Mouse (Mus musculus) midbrain, embryonic 11.5 days (tissue): ENCODE measurements around the gene Gm20721. TPM values are rescaled to one million over a fixed set of nuclear protein-coding genes. Genes with fewer than 3 reads are reported as not detected.

Experiments
- ATAC-seq: fragments of 200-750 bp; cut with Nextera tagmentation; 2 replicates; pipeline ENCODE4 v1.8.0; 2017; ENCODE audit warnings: moderate TSS enrichment, moderate library complexity; ENCODE audit not compliant: low FRiP score
- DNase-seq: peaks from one replicate; pipeline ENCODE4 v3.0.0; 2015; ENCODE audit warnings: low spot score; ENCODE audit errors: missing footprints
- H3K27ac ChIP-seq: fragments of 300-500 bp; sonication (generic); 2 replicates; pipeline ENCODE4 v1.5.1; 2014; ENCODE audit warnings: low read depth, low read length
- H3K27me3 ChIP-seq: fragments of 300-500 bp; sonication (generic); 2 replicates; pipeline ENCODE4 v1.6.1; 2014; ENCODE audit warnings: mild to moderate bottlenecking, low read length, moderate library complexity, mixed read lengths; ENCODE audit not compliant: control insufficient read depth, insufficient read depth
- H3K36me3 ChIP-seq: fragments of 300-500 bp; sonication (generic); 2 replicates; pipeline ENCODE4 v1.6.1; 2014; ENCODE audit warnings: mild to moderate bottlenecking, low read length, moderate library complexity, mixed read lengths; ENCODE audit not compliant: control insufficient read depth, insufficient read depth
- H3K4me1 ChIP-seq: fragments of 300-500 bp; sonication (generic); 2 replicates; pipeline ENCODE4 v1.6.1; 2014; ENCODE audit warnings: low read length; ENCODE audit not compliant: control insufficient read depth, insufficient read depth
- H3K4me2 ChIP-seq: fragments of 300-500 bp; sonication (generic); 2 replicates; pipeline ENCODE4 v1.6.1; 2014; ENCODE audit warnings: mild to moderate bottlenecking, moderate library complexity
- H3K4me3 ChIP-seq: fragments of 300-500 bp; sonication (generic); 2 replicates; pipeline ENCODE4 v1.5.1; 2014; ENCODE audit warnings: low read depth, low read length
- H3K9ac ChIP-seq: fragments of 300-500 bp; sonication (generic); 2 replicates; pipeline ENCODE4 v1.6.1; 2014; ENCODE audit warnings: low read length
- H3K9me3 ChIP-seq: fragments of 300-500 bp; sonication (generic); 2 replicates; pipeline ENCODE4 v1.6.1; 2016; ENCODE audit warnings: low read length; ENCODE audit not compliant: control insufficient read depth
- WGBS: fragments of 180-500 bp; shearing (Covaris S2); extraction: QIAGEN DNeasy Blood & Tissue Kit; methylation state at CpG from one replicate; pipeline ENCODE4 v1.1.7; 2014; 5-methylcytosine and 5-hydroxymethylcytosine counted together
- polyA plus RNA-seq: library from polyadenylated mRNA; unstranded; fragments of >200 nt; fragmentation: Nextera tagmentation; extraction: Ambion mirVana; gene quantifications from 2 replicates; pipeline ENCODE4 v1.2.1, GENCODE M21; 2014

Gm20721 gene
- polyA plus RNA-seq, 1 experiment from 2014 or later = 9.5 TPM

DNA sequence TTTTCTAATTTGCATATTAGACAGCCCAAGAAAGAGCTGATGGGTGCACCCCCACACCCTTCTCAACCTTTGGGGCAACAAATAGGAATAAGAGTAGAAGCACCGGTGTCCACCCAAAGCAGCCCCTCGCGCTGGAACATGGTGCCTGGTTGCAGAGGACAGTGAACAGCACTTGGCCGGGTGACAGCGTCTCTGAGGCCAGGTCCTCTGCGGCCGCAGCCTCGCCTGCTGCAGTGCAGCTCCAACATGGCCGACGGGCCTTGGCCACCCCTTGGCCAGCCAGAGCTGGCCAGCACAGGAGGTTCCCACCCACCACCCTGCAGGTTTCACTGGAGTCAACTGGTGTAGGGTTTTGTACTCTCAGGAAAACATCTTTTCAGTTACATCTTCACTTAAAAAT is 12.1 kb downstream of the Gm20721 start:
- Histone ChIP-seq H3K27me3 (no peaks in the 10 kb centered on the region), H3K4me3 (no peak overlapping the region), H3K27ac (no peak overlapping the region), H3K4me2 (no peak overlapping the region), H3K4me1 (peaks cover 36% of the 10 kb centered on the region), H3K9me3 (no peaks in the 10 kb centered on the region), H3K9ac (no peak overlapping the region), H3K36me3 (no peaks in the 10 kb centered on the region)
- DNase-seq (no peak), ATAC-seq (no peak)
- 84% methylated on average over 10 of the region's 10 CpGs for WGBS

DNA sequence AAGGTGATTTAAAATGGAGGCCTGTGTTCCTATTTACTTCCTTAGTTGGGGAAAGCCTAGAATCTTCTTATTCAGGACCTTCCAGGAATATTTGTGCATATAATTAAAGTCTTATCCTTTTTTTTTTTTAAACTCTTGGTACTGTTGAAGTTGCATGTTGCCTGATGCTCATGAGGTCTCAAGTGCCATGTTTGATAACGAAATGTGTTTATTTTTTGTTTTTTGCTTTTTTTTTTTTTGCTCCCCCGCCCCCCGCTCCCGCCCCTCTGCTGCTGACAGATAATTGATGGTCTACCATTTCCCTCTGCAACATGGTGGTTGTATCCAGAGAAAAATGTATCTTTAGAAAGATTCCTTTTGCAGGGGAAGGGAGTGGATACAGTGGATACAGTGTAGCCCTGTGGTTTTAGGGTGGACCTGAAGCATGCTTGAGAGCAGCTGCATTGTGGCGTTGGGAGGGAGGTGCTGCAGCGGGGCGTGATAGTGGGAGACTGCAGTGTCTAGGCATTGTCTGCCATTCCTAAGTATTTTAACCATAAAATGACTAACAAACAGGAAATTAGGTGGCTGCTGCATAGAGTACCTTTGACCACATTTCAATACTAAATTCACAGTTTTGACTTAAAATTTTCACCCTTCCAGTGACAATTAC is 13.1 kb downstream of the Gm20721 start:
- 74% methylated on average over 7 of the region's 7 CpGs for WGBS
- ATAC-seq = no peak
- peaks cover 43% of the 10 kb centered on the region for H3K4me1 ChIP-seq
- H3K4me2 ChIP-seq = no peak overlapping the region
- DNase-seq = no peak
- H3K27me3 ChIP-seq = no peaks in the 10 kb centered on the region
- no peaks in the 10 kb centered on the region for H3K36me3 ChIP-seq
- H3K4me3 ChIP-seq = no peak overlapping the region
- no peak overlapping the region for H3K9ac ChIP-seq
- H3K9me3 ChIP-seq = no peaks in the 10 kb centered on the region
- H3K27ac ChIP-seq = no peak overlapping the region

DNA sequence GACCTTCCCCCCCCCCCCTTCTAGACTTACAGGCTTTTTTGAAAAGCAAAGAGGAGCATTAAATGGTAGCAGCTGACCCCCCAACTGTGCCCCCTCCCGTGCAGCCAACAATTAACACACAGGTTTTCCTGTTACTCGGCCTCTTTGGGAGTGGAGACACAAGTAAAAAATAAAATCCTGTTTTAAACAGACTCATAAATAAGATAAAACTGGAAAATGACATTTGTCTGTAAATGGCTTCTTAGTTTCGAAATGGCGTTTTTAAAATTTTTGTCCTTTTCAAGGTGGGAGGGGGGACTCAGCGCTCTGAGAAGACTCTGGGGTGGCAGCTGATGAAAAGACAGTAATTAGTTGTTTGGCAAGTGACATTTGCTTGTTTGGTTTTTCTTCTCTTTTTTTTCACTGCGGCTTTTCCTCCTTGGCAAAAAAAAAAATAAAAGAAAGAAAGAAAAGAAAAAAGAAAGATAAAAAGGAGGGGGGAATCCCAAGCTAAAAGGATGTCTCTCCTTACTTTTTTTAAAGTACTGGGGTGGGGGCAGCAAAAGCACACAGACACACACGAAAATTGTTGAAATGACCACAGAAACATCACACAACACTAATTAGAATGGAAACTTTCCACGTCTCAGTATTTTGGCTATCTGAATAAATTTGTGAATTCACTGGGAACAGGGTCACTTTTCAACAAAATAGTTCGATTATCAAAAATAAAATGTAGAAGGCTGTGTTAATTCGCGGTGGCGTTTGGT is 15.1 kb downstream of the Gm20721 start:
- Histone ChIP-seq H3K9me3 (peaks cover 2% of the 10 kb centered on the region; the same call in 1 of the 2 replicates), H3K27me3 (0 out of 2 replicates have a peak, but pooled peaks cover 3% of the 10 kb centered on the region), H3K4me3 (peak overlapping the region; percentile 96), H3K4me1 (peaks cover 44% of the 10 kb centered on the region), H3K4me2 (peak overlapping the region; percentile 60), H3K9ac (peak overlapping the region; percentile 99), H3K36me3 (no peaks in the 10 kb centered on the region), H3K27ac (no peak overlapping the region)
- 20% methylated on average over 12 of the region's 12 CpGs for WGBS
- ATAC-seq (no peak), DNase-seq (peak; percentile 89)

DNA sequence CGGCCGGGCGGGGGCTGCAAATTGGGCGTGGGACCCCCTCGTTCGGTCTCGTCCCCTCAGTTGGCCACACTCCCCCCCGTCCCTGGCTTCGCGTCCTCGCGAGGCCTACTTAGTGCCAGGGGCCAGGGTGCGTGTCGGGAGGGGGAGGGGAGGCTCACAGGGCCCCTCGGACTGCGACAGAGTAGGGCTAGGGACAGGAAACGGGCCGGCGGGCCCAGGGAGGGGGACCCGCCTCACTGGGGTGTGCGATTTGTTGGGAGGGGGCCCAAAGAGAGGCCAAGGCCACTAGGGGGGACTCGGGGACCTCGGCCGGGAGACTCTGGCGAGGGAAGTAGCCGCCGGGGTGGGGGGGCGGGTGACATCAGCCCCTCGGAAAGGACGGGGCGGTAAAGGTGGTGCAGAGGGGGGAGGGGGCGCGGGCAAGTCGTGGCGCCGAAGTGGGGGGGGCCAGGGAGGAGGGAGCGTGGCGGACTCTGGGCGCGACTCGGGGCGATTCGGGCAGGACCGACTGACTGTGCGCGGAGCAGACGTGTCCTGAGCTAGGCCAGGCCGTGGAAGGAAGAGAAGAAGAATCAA is 15.8 kb downstream of the Gm20721 start:
- Histone ChIP-seq H3K4me2 (peak overlapping the region; percentile 60), H3K36me3 (no peaks in the 10 kb centered on the region), H3K27me3 (0 out of 2 replicates have a peak, but pooled peaks cover 3% of the 10 kb centered on the region), H3K9me3 (peaks cover 2% of the 10 kb centered on the region; the same call in 1 of the 2 replicates), H3K27ac (peak overlapping the region; percentile 98), H3K4me1 (peaks cover 44% of the 10 kb centered on the region), H3K9ac (peak overlapping the region; percentile 99), H3K4me3 (peak overlapping the region; percentile 96)
- under 1% methylated on average over 40 of the region's 48 CpGs for WGBS
- DNase-seq (peak; percentile 97), ATAC-seq (peak; percentile 70)

DNA sequence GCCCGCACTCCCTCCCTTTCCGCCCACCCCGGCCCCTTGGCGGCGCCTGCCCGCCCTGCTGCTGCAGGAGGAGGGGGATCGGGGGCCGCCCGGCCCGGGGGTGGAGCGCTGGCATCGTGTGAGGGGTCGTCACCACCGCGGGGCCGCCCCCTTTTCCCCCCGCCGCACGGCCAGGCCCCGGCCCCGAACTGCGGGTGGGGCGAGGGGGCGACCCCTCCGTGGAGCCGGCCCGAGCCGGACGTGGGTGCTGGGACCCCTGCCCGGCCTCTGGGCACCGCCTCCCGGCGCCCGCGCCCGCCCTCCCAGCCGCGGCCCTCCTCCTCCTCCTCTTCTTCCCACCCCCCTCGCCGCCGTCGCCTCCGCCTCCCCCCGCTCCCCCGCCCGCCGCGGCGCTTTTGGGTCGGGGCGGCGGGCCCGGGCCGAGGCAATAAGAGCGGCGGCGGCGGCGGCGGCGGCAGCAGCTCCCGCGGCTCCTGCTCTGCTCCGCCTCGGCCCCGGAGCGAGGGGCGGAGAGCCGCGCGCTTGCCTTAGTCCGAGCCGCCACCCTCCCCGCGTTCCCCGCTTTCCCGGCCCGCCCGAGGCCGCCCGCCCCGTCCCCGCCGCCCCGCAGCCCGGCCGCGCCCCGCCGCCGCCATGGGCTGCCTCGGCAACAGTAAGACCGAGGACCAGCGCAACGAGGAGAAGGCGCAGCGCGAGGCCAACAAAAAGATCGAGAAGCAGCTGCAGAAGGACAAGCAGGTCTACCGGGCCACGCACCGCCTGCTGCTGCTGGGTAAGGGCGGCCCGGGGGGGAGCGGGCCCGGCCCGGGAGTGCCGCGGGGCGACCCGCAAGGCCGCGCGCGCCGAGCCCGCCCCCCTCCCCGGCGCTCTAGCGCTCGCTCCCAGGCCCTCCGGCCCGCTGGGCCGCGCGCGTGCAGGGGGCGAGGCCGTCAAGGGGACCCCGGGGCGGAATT is 16.6 kb downstream of the Gm20721 start:
- peak overlapping the region; percentile 99 for H3K9ac ChIP-seq
- peaks cover 2% of the 10 kb centered on the region; the same call in 1 of the 2 replicates for H3K9me3 ChIP-seq
- 0 out of 2 replicates have a peak, but pooled peaks cover 3% of the 10 kb centered on the region for H3K27me3 ChIP-seq
- peak overlapping the region; percentile 60 for H3K4me2 ChIP-seq
- peaks cover 39% of the 10 kb centered on the region for H3K4me1 ChIP-seq
- no peaks in the 10 kb centered on the region for H3K36me3 ChIP-seq
- ATAC-seq (peak; percentile 84), DNase-seq (peak; percentile 97)
- peak overlapping the region; percentile 98 for H3K27ac ChIP-seq
- H3K4me3 ChIP-seq = peak overlapping the region; percentile 96
- under 1% methylated on average over 87 of the region's 131 CpGs for WGBS

DNA sequence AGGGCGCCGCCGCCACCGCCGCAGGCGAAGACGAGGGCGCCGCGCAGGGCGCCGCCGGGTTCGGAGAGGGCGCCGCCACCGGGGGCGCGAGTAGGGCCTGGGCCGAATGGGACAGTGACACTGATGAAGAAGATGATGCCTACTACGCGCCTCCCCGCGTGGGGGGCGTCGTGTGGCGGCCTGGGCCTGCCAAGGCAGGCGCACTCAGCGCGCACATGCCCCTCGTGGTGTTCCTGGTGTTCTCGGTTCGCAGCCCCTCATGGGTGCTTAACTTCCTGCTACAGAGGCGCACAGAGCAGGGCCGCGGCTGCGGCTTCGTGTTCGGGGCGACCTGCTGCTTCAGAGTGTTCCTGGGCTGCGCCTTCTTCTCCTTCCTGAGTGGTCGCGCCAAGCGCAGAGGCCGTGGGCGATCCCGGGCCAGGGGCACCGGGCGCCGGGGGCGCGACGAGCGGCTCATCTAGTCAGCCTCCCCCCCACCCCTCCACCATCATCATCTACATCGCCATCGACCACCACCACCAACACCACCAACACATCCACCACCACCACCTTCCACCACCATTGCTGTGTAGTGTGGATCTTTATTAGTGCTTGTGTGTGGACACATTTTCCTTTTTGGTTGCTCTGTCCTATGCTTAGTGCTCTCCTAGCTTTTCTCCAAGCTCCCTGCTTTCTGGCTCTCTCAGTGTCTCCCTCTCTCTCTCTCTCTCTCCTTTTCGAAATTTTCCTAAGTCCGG is 17.4 kb downstream of the Gm20721 start:
- peak overlapping the region; percentile 98 for H3K27ac ChIP-seq
- peaks cover 2% of the 10 kb centered on the region; the same call in 1 of the 2 replicates for H3K9me3 ChIP-seq
- H3K4me3 ChIP-seq = peak overlapping the region; percentile 96
- H3K36me3 ChIP-seq = no peaks in the 10 kb centered on the region
- peaks cover 31% of the 10 kb centered on the region for H3K4me1 ChIP-seq
- 39% methylated on average over 54 of the region's 58 CpGs for WGBS
- 0 out of 2 replicates have a peak, but pooled peaks cover 3% of the 10 kb centered on the region for H3K27me3 ChIP-seq
- H3K4me2 ChIP-seq = peak overlapping the region; percentile 60
- ATAC-seq = peak; percentile 0; the same call in 1 of the 2 replicates
- peak; percentile 94 for DNase-seq
- peak overlapping the region; percentile 99 for H3K9ac ChIP-seq

DNA sequence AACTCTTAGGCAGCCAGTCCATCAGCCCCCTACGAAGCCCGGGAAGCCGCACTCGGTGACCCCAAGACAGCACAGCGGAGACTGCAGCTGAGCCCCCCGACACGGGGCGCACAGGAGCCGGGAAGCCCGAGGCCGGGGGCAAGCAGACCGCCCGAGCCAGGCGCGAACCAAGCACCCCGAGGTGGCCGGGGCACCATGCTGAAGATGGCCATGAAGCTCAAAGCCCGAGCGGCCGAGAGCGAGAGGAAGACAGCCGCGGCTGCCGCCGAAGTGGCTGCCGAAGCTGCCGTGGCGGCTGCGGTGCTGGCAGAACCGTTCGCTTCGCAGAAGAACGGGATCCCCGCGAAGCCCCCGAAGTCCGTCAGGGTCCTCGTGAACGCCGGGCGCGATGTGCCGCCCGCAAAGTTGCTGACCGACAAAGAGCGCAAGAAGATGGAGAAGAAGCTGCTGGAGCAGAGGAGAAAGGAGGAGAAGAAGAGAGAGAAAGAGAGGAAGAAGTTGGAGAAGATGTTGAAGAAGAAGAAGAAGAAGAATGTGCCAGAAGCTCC is 18.1 kb downstream of the Gm20721 start:
- Histone ChIP-seq H3K36me3 (no peaks in the 10 kb centered on the region), H3K27ac (no peak overlapping the region), H3K4me1 (peaks cover 25% of the 10 kb centered on the region), H3K9me3 (peaks cover 2% of the 10 kb centered on the region; the same call in 1 of the 2 replicates), H3K9ac (0 out of 2 replicates have a peak overlapping the region, but pooled peaks have one; percentile 6), H3K4me3 (peak overlapping the region; percentile 96), H3K4me2 (peak overlapping the region; percentile 60), H3K27me3 (0 out of 2 replicates have a peak, but pooled peaks cover 3% of the 10 kb centered on the region)
- WGBS = 47% methylated on average over 46 of the region's 46 CpGs
- ATAC-seq = no peak
- DNase-seq = peak; percentile 92
